Mouse (Mus musculus) cerebellum, adult 2 months (tissue): ENCODE data around the gene Helz2.

ENCODE experiments used
- CTCF ChIP-seq: fragments of 200-500 bp; IDR thresholded peaks from 2 replicates; pipeline ENCODE4 v1.5.1; 2011; ENCODE audit warnings: low read depth, mild to moderate bottlenecking, control low read depth, low read length, moderate library complexity, borderline replicate concordance; ENCODE audit not compliant: insufficient read depth
- POLR2A ChIP-seq: fragments of 200-500 bp; IDR thresholded peaks from 2 replicates; pipeline ENCODE4 v1.6.1; 2011; ENCODE audit warnings: low read length, control low read depth, borderline replicate concordance; ENCODE audit not compliant: insufficient read depth

- TF ChIP-seq CTCF, result no peak
- TF ChIP-seq POLR2A, result no peak
These were observed 14.7 kb downstream of the Helz2 start for GRCm38 (mm10) chr2:181227122-181227521.
